Mouse (Mus musculus) heart, adult 11 months (tissue): Measurements from ENCODE around the gene Luc7l3.

Experiments
- DNase-seq: peaks from one replicate; pipeline ENCODE4 v3.0.0; 2022

Gene Luc7l3

GRCm38 (mm10) chr11:94336551-94336950, 14.8 kb upstream of the Luc7l3 start:
- DNase-seq, result no peak

GRCm38 (mm10) chr11:94334386-94334968, 12.7 kb upstream of the Luc7l3 start:
- DNase-seq, result no peak

- DNase-seq, result no peak
Measured at GRCm38 (mm10) chr11:94332726-94333125, 10.9 kb upstream of the Luc7l3 start.

- peak; percentile 78 for DNase-seq
Measured at GRCm38 (mm10) chr11:94330211-94330610, 8.4 kb upstream of the Luc7l3 start.

GRCm38 (mm10) chr11:94329270-94329891, 7.6 kb upstream of the Luc7l3 start:
- peak; percentile 92 for DNase-seq

GRCm38 (mm10) chr11:94328644-94329025, 6.8 kb upstream of the Luc7l3 start:
- no peak for DNase-seq

- peak; percentile 100 for DNase-seq
Measured at GRCm38 (mm10) chr11:94327693-94328643, 6.2 kb upstream of the Luc7l3 start, which contains the start of gene Ankrd40. Gene Ankrd40 (plus strand): TSS chr11:94328001.

GRCm38 (mm10) chr11:94326961-94327411, 5.2 kb upstream of the Luc7l3 start:
- DNase-seq, result peak; percentile 91

GRCm38 (mm10) chr11:94324618-94325017, 2.8 kb upstream of the Luc7l3 start:
- peak; percentile 72 for DNase-seq

GRCm38 (mm10) chr11:94323271-94323925, 1.6 kb upstream of the Luc7l3 start:
- DNase-seq, result peak; percentile 79

- DNase-seq, result peak; percentile 88
Measured at GRCm38 (mm10) chr11:94322636-94323035, 848 bp upstream of the Luc7l3 start.

GRCm38 (mm10) chr11:94320969-94321930, 538 bp downstream of the Luc7l3 start:
- DNase-seq, result no peak

GRCm38 (mm10) chr11:94318056-94318455, 3.7 kb downstream of the Luc7l3 start:
- DNase-seq, result peak; percentile 75

- DNase-seq, result peak; percentile 56
Measured at GRCm38 (mm10) chr11:94317515-94317914, 4.3 kb downstream of the Luc7l3 start.

GRCm38 (mm10) chr11:94317014-94317413, 4.8 kb downstream of the Luc7l3 start:
- DNase-seq, result peak; percentile 71

GRCm38 (mm10) chr11:94316528-94316927, 5.3 kb downstream of the Luc7l3 start:
- DNase-seq, result peak; percentile 58

GRCm38 (mm10) chr11:94315308-94315707, 6.5 kb downstream of the Luc7l3 start:
- DNase-seq, result peak; percentile 31

- DNase-seq, result no peak
Measured at GRCm38 (mm10) chr11:94314098-94314652, 7.6 kb downstream of the Luc7l3 start.

- peak; percentile 81 for DNase-seq
Measured at GRCm38 (mm10) chr11:94312733-94313132, 9.1 kb downstream of the Luc7l3 start.

GRCm38 (mm10) chr11:94294996-94295845, 26.6 kb downstream of the Luc7l3 start:
- peak; percentile 65 for DNase-seq
